Mouse (Mus musculus) heart, adult 8-10 months (tissue): ENCODE measurements around the gene Trip11. TPM values are rescaled to one million over a fixed set of nuclear protein-coding genes. Genes with fewer than 3 reads are reported as not detected.

ENCODE experiments used
- DNase-seq: peaks from one replicate; pipeline ENCODE4 v3.0.0; 2022; ENCODE audit warnings: low spot score
- total RNA-seq, 4 experiments: library from RNA; stranded (reverse); gene quantifications; 2 replicates each; pipeline ENCODE4 v1.2.4; 2022

Gene Trip11
- total RNA-seq, 4 experiments from 2014 or later: 33.1 to 40.2 (median 37.6) TPM

- no peak for DNase-seq
Observed at GRCm38 (mm10) chr12:101823161-101823560, 89.9 kb downstream of the Trip11 start.

GRCm38 (mm10) chr12:101821596-101821995 is 91.5 kb downstream of the Trip11 start:
- no peak for DNase-seq

- DNase-seq: no peak
Observed at GRCm38 (mm10) chr12:101819570-101819969, 93.5 kb downstream of the Trip11 start.

DNA sequence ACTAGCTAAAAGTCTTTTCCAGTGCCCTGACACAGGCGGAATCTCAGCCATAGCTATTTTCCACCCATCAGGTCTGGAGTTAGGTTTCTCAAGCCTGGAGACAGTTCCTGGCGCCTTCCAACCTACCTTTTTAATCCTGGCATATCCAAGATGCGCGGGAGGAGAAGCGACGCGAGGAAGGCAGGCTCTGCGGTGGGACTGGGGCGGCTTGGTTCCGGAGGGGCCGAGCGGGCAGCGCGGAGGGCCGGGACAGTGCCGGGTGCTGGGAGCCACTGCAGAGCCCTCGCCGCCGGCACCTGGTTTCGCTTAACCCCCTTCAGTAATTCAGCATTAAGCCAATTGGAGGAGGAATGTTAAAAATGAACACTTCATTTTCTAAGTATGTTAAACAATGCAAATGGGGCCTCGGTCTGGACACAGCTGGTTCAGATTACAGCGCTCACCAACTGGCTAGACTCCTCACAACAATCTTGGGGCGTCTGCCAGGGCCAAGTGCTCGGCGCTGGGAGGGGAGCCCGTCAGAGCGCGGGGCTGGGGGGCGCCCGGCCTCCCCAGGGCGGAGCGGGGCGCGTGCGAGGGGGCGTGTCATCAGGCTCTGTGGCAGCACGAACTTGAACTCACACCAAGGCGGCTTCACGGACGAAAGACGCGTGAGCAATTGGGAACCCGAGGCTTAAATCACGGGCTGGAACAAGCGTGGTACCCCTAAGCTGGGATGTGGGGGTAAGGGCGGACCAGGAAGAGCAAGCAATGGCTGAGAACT is 94.3 kb downstream of the Trip11 start, which contains the start of gene Fbln5:
TSS of gene Fbln5 (minus strand) at position 448 of the 763 bp plus-strand sequence.
- peak; percentile 40 for DNase-seq

GRCm38 (mm10) chr12:101818246-101818607 is 94.8 kb downstream of the Trip11 start:
- no peak for DNase-seq

- DNase-seq: no peak
Observed at GRCm38 (mm10) chr12:101816810-101817209, 96.3 kb downstream of the Trip11 start.

GRCm38 (mm10) chr12:101815796-101816195 is 97.3 kb downstream of the Trip11 start:
- no peak for DNase-seq

- no peak for DNase-seq
Observed at GRCm38 (mm10) chr12:101814423-101814822, 98.6 kb downstream of the Trip11 start.

DNA sequence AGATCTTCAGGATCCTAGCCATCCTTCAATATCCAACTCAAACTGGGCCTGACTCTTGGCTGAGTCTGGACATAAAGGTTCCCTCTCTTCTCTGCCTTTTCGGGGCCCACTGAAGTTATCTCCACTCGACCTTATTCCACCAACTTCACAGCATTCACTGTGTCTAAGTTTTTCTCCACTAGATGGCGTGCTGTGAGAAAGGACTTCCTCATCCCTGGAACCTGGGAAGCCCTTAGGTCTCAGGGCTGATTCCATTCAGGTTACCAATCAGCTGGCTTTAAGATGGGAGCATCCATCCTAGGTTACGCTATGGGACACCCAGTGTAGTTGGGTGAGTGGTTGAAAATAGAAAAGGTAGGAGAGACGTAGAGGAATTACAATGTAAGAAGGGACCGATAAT is 101.9 kb downstream of the Trip11 start:
- no peak for DNase-seq

DNA sequence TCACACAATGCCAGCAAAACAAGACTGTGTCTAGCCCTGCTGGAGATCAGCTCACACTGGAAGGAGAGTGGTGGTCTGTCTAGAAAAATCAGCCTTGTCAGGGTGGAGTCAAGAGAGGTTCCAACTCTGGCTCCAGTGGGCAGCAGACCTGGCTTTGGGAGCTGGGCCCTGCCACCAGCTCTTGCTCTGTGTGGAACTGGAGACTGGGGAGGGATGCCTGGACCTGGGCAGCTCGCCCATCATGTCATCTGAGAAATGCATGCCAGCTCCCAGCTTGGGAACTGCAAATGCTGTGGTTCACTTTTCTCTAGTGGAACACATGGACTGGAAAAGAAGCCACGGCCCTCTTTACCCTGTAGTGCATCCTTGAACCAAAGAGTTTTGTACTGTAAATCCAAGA is 102.6 kb downstream of the Trip11 start:
- DNase-seq: no peak

GRCm38 (mm10) chr12:101807400-101807799 is 105.7 kb downstream of the Trip11 start:
- peak; percentile 26 for DNase-seq

DNA sequence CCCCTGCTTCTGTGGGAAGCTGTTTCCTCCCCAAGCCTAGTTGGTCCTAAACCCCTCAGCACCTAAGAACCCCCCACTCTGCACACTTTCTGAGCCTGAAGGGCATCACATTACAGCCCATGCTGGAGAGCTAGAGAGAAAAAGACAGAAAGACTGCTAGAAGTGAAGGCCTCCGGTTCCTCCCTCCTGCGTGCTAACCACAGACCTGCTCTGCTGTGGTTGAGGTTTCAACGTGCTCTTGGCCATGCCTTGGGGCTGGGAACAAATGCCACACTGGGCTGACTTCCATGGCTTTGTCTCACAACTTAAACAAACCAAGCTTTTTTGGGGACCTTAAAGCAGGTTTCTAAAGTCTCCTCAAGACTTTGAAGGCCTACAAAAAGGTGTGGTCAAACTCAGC is 110.6 kb downstream of the Trip11 start:
- DNase-seq: no peak

DNA sequence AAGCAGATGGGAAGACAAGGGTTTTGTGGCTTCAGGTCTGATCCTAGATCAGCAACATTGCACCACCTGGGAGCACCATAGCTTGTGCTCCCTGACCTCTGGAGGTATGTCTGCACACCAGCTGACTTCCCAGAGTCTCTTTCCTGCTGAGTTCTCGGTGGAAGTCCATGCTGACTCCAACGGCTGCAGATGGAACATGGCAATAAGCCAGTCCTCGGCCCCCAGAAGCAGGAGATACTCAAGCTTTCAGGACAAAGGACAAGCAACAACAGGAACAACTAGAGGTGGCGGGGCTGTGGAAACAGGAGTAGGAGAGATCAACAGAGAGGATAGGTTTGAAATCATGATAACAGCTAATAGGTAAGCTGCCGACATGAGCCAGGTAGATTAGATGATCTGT is 111.3 kb downstream of the Trip11 start:
- no peak for DNase-seq

- no peak for DNase-seq
Observed at GRCm38 (mm10) chr12:101801051-101801450, 112.0 kb downstream of the Trip11 start.

GRCm38 (mm10) chr12:101798189-101798922 is 114.7 kb downstream of the Trip11 start:
- DNase-seq: no peak

GRCm38 (mm10) chr12:101794458-101794857 is 118.6 kb downstream of the Trip11 start:
- no peak for DNase-seq

DNA sequence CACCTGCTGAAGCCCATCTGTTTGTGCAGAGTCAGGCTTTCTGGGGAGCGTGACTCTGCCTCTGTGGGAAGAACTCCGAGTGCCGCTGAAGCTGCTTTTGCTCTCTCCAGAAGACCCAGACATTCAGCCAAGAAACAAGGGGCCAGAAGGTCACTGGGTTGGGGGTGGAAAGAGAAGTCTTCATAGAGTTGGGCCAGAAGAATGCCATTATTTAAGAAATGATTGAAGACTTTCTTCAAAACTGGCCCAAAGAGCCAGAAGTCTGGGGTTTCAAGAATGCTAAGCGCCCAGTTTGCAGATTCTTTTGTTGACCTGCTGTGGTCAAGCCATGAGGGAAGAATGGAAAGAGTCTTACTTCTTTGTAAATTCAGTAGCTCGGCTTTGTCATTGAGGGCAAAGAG is 119.8 kb downstream of the Trip11 start:
- DNase-seq: no peak

DNA sequence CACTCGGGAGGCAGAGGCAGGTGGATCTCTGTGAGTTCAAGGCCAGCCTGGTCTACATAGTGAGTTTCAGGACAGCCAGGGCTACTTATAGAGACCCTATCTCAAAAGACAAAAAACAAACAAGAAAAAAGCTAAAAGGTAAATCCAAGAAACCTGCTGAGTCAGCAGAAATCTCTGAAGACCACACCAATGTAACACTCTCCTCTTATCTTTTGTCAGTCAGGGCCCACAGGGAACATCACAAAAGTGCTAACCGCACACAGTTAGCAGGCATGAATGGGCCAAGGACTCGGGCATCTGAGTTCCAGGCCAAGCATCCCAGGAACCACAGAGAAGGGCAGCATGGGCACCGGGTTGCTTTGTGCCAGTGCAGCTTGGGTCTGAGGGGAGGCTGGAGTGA is 120.4 kb downstream of the Trip11 start:
- DNase-seq: no peak

DNA sequence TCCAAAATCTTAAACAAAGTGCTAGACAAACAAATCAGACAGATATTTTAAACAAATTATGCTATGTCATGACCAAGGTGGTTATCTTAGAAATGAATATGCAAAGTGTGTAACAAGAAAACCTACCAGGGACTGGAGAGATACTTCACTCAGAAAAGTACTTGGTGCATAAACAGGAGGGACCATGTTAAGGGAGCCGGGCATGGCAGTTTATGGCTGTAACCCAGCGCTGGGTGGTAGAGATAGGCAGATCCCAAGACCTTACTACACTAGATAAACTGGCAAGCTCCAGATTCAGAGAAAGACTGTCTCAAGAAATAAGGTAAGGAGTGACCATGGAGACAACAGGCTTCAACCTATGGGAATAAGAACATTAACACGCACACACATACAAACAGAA is 123.3 kb downstream of the Trip11 start:
- DNase-seq: no peak

- DNase-seq: no peak
Observed at GRCm38 (mm10) chr12:101789250-101789649, 123.8 kb downstream of the Trip11 start.
